Mouse (Mus musculus) CH12.LX (cell line): Measurements from ENCODE around the gene Gm10638.

Experiments used
- CHD1 ChIP-seq: IDR thresholded peaks from 2 replicates; pipeline ENCODE4 v1.6.1; 2012; ENCODE audit warnings: low read depth, low read length, improper control_type of control experiment, inconsistent platforms
- CTCF ChIP-seq, 2 experiments: IDR thresholded peaks in 1 of 2; conservative IDR thresholded peaks in 1 of 2; 2 replicates each; pipeline ENCODE4 v1.5.1; 2011 to 2012; ENCODE audit warnings: low read depth in 2 of 2, low read length in 2 of 2, improper control_type of control experiment in 1 of 2, inconsistent platforms in 1 of 2, mild to moderate bottlenecking in 1 of 2, moderate library complexity in 1 of 2
- EP300 ChIP-seq: IDR thresholded peaks from 2 replicates; pipeline ENCODE4 v1.6.1; 2011; ENCODE audit warnings: low read length, improper control_type of control experiment
- ETS1 ChIP-seq: conservative IDR thresholded peaks from 2 replicates; pipeline ENCODE4 v1.6.1; 2012; ENCODE audit warnings: low read depth, mild to moderate bottlenecking, inconsistent platforms, low read length, improper control_type of control experiment, moderate library complexity
- MAFK ChIP-seq: IDR thresholded peaks from 2 replicates; pipeline ENCODE4 v1.6.1; 2011; ENCODE audit warnings: low read length, improper control_type of control experiment; ENCODE audit not compliant: insufficient replicate concordance
- MEF2A ChIP-seq: IDR thresholded peaks from 2 replicates; pipeline ENCODE4 v1.6.1; 2014; ENCODE audit warnings: low read depth, mild to moderate bottlenecking, inconsistent platforms, low read length, improper control_type of control experiment, borderline replicate concordance
- MXI1 ChIP-seq: IDR thresholded peaks from 2 replicates; pipeline ENCODE4 v1.6.1; 2011; ENCODE audit warnings: mild to moderate bottlenecking, low read depth, low read length, improper control_type of control experiment
- MYC ChIP-seq: IDR thresholded peaks from 2 replicates; pipeline ENCODE4 v1.6.1; 2011; ENCODE audit warnings: low read depth, mild to moderate bottlenecking, improper control_type of control experiment, low read length
- NELFE ChIP-seq: IDR thresholded peaks from 2 replicates; pipeline ENCODE4 v1.6.1; 2011; ENCODE audit warnings: low read depth, low read length, improper control_type of control experiment
- PAX5 ChIP-seq: IDR thresholded peaks from 2 replicates; pipeline ENCODE4 v1.6.1; 2012; ENCODE audit warnings: low read length, inconsistent platforms, mixed read lengths
- POLR2A ChIP-seq: IDR thresholded peaks from 2 replicates; pipeline ENCODE4 v1.6.1; 2011; ENCODE audit warnings: low read depth, mild to moderate bottlenecking, improper control_type of control experiment, low read length
- RCOR1 ChIP-seq: conservative IDR thresholded peaks from 2 replicates; pipeline ENCODE4 v1.6.1; 2012; ENCODE audit warnings: low read depth, mild to moderate bottlenecking, inconsistent platforms, low read length, improper control_type of control experiment
- TCF12 ChIP-seq: IDR thresholded peaks from 2 replicates; pipeline ENCODE4 v1.6.1; 2014; ENCODE audit warnings: low read depth, mild to moderate bottlenecking, inconsistent platforms, low read length, improper control_type of control experiment
- USF2 ChIP-seq: conservative IDR thresholded peaks from 2 replicates; pipeline ENCODE4 v1.6.1; 2011; ENCODE audit warnings: low read depth, low read length, improper control_type of control experiment

GRCm38 (mm10) chr8:86712594-86712993 is 32.9 kb upstream of the Gm10638 start:
- TF ChIP-seq CTCF (conservative IDR thresholded peaks at IDR 0.05 in 1 of 2, IDR thresholded peaks at IDR 0.05 in 1 of 2; ENCODE audit: low read depth in 2 of 2, low read length in 2 of 2) (no peak), TCF12 (no peak), POLR2A (no peak), MEF2A (no peak), MXI1 (no peak), MAFK (no peak), RCOR1 (no peak), PAX5 (no peak), NELFE (no peak), ETS1 (no peak), USF2 (no peak), MYC (no peak), CHD1 (no peak), EP300 (no peak)
